ENCODE assay signal across 9 mouse cellular contexts in the genomic region with DNA sequence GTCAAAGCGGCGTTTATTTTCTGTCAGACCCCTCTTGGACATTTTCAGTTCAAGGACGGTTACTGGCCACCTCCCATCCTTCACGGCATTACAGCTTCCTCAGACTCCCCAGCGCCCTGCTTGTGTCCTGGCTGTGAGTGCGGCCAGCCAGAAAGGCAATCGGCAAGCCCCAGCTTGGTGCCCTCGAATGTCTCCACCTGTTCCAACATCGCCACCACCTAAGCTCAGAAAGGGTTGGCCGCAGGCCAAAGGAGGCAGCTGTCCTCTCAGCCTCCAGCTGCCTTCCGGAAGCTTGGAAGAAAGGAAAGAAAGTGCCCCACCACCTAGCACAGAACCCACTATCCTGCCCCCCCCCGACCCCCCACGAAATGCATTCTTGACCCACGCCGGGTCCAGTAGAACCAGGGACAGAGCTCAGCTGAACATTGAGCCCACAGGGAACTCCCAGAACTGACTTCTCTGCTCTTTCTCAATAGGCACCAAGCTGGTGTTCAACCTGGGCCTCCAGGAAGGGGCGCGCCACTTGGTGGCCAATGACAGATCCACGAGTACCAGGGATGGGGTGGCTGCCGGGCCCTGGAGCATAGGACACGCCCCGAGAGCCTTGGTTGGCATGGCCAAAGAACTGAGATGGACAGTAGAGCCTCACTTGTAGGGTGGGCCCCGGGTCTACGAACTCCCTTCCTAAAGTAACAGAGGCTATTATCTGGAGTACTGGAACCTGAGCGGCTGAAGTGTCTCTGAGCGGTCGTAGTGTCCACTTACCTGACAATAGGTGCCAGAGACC. TPM values are rescaled to one million over a fixed set of nuclear protein-coding genes. Genes with fewer than 3 reads are reported as not detected.
DNase-seq lines count a peak whose midpoint lies in the region; ATAC-seq and TF ChIP-seq lines count a peak whose summit lies in the region.
"Had no signal": no experiment of that assay in that cellular context is flagged by ENCODE, and none has a peak within 500 bp of the region (broad histone marks: within the 10 kb centered on the region; RNA-seq: fewer than 3 reads in every experiment).

No protein-coding gene starts in this region.

- intact Hi-C loops in heart, postnatal 10 days (cut with DNase I) = loop anchor here (10.0 kb wide), 2 partner anchors 260 to 970 kb away; no protein-coding TSS in a partner anchor

- H3K4me2 ChIP-seq in heart, embryonic 11.5 days = peak overlapping the region; percentile 83
- peak overlapping the region; percentile 91 for H3K4me2 ChIP-seq in embryonic facial prominence, embryonic 15.5 days (replicated peaks)
- H3K4me2 ChIP-seq in midbrain, embryonic 11.5 days = peak overlapping the region; percentile 86
- H3K4me2 ChIP-seq in stomach, postnatal 0 days (replicated peaks; ENCODE audit: low read depth) = peak overlapping the region; percentile 60

- DNase-seq in heart, postnatal 10 days = no peak
- DNase-seq in adrenal gland, postnatal 14 days = peak; percentile 54
- peak; percentile 23 to 35 for DNase-seq in layer of hippocampus, adult 8-10 months (ENCODE audit: low spot score in 2 of 2)
- DNase-seq in midbrain, embryonic 11.5 days (ENCODE audit: low spot score, missing footprints) = peak; percentile 90
- no peak for DNase-seq in stomach, postnatal 0 days (ENCODE audit: low spot score)
- DNase-seq in thymus, adult 2 months = no peak

- H3K4me3 ChIP-seq in heart, embryonic 11.5 days (ENCODE audit: low read depth, low read length) = peak overlapping the region; percentile 54
- H3K4me3 ChIP-seq in embryonic facial prominence, embryonic 15.5 days (replicated peaks) = peak overlapping the region; percentile 49
- peak overlapping the region; percentile 68 for H3K4me3 ChIP-seq in midbrain, embryonic 11.5 days (ENCODE audit: low read depth, low read length)
- H3K4me3 ChIP-seq in stomach, postnatal 0 days (ENCODE audit: low read depth, low read length) = peak overlapping the region; percentile 33; the same call in 1 of the 2 replicates
- no peak overlapping the region for H3K4me3 ChIP-seq in thymus, adult 2 months (ENCODE audit: control insufficient read depth, insufficient read depth, low read length)

- ATAC-seq in heart, embryonic 11.5 days (replicated peaks; ENCODE audit: insufficient number of reproducible peaks, low FRiP score, low TSS enrichment) = no peak; the same call in 1 of the 2 replicates
- ATAC-seq in embryonic facial prominence, embryonic 15.5 days (ENCODE audit: insufficient number of reproducible peaks, low FRiP score, low TSS enrichment, low read depth) = peak; percentile 58
- peak; percentile 64 for ATAC-seq in midbrain, embryonic 11.5 days (ENCODE audit: low FRiP score)
- ATAC-seq in stomach, postnatal 0 days (ENCODE audit: low FRiP score, low TSS enrichment) = no peak

- H3K4me1 ChIP-seq in heart, embryonic 11.5 days (ENCODE audit: control insufficient read depth, insufficient read depth, low read length) = 0 out of 2 replicates have a peak, but pooled peaks cover 4% of the 10 kb centered on the region
- H3K4me1 ChIP-seq in embryonic facial prominence, embryonic 15.5 days = peaks cover 16% of the 10 kb centered on the region
- no peaks in the 10 kb centered on the region for H3K4me1 ChIP-seq in midbrain, embryonic 11.5 days (ENCODE audit: control insufficient read depth, insufficient read depth, low read length)
- 0 out of 2 replicates have a peak, but pooled peaks cover 2% of the 10 kb centered on the region for H3K4me1 ChIP-seq in stomach, postnatal 0 days (replicated peaks; ENCODE audit: control insufficient read depth, insufficient read depth)
- peaks cover 4% of the 10 kb centered on the region for H3K4me1 ChIP-seq in thymus, adult 2 months (replicated peaks; ENCODE audit: control insufficient read depth, insufficient read depth, low read length)

- TF ChIP-seq CTCF in stomach, postnatal 0 days (IDR thresholded peaks at IDR 0.05; ENCODE audit: low read depth) = no peak
- TF ChIP-seq CTCF in thymus, adult 2 months (IDR thresholded peaks at IDR 0.05; ENCODE audit: borderline replicate concordance, control insufficient read depth, extremely low read depth, insufficient read depth, low read length, poor library complexity) = no peak

- no peak overlapping the region for H3K9ac ChIP-seq in heart, embryonic 11.5 days (ENCODE audit: low read depth, low read length)
- no peak overlapping the region for H3K9ac ChIP-seq in embryonic facial prominence, embryonic 15.5 days
- peak overlapping the region; percentile 75 for H3K9ac ChIP-seq in midbrain, embryonic 11.5 days (ENCODE audit: low read length)
- H3K9ac ChIP-seq in stomach, postnatal 0 days (ENCODE audit: low read length) = no peak overlapping the region

- peaks cover 21% of the 10 kb centered on the region for H3K27me3 ChIP-seq in heart, embryonic 11.5 days (ENCODE audit: control insufficient read depth, insufficient read depth, low read length)
- H3K27me3 ChIP-seq in embryonic facial prominence, embryonic 15.5 days = peaks cover 36% of the 10 kb centered on the region
- H3K27me3 ChIP-seq in midbrain, embryonic 11.5 days (ENCODE audit: control insufficient read depth, insufficient read depth, low read length) = no peaks in the 10 kb centered on the region
- no peaks in the 10 kb centered on the region for H3K27me3 ChIP-seq in stomach, postnatal 0 days (ENCODE audit: control insufficient read depth, insufficient read depth, low read length)
- peaks cover 5% of the 10 kb centered on the region; the same call in 1 of the 2 replicates for H3K27me3 ChIP-seq in thymus, adult 2 months (ENCODE audit: control insufficient read depth, insufficient read depth, low read length)

- no peak for TF ChIP-seq EP300 in stomach, postnatal 0 days (optimal IDR thresholded peaks at IDR 0.05)

- no peaks in the 10 kb centered on the region for H3K36me3 ChIP-seq in heart, embryonic 11.5 days (ENCODE audit: control insufficient read depth, insufficient read depth, low read length)
- H3K36me3 ChIP-seq in embryonic facial prominence, embryonic 15.5 days = no peaks in the 10 kb centered on the region
- no peaks in the 10 kb centered on the region for H3K36me3 ChIP-seq in midbrain, embryonic 11.5 days (ENCODE audit: control insufficient read depth, insufficient read depth, low read length)
- no peaks in the 10 kb centered on the region for H3K36me3 ChIP-seq in stomach, postnatal 0 days (ENCODE audit: control insufficient read depth, insufficient read depth, low read length)
- H3K36me3 ChIP-seq in thymus, adult 2 months (ENCODE audit: control insufficient read depth, insufficient read depth, low read length) = no peaks in the 10 kb centered on the region

- 16% methylated on average over 26 of the region's 26 CpGs for WGBS in heart, embryonic 11.5 days (ENCODE audit: insufficient replicate concordance)
- WGBS in embryonic facial prominence, embryonic 15.5 days = 6% methylated on average over 26 of the region's 26 CpGs
- WGBS in midbrain, embryonic 11.5 days = 11% methylated on average over 26 of the region's 26 CpGs
- WGBS in stomach, postnatal 0 days = 12% methylated on average over 26 of the region's 26 CpGs
- 22% methylated on average over 26 of the region's 26 CpGs for WGBS in thymus, adult 2 months

- H3K27ac ChIP-seq in heart, embryonic 11.5 days (ENCODE audit: low read depth, low read length) = no peak overlapping the region
- no peak overlapping the region for H3K27ac ChIP-seq in embryonic facial prominence, embryonic 15.5 days (replicated peaks)
- peak overlapping the region; percentile 64; the same call in 1 of the 2 replicates for H3K27ac ChIP-seq in midbrain, embryonic 11.5 days (ENCODE audit: low read depth, low read length)
- no peak overlapping the region for H3K27ac ChIP-seq in stomach, postnatal 0 days (replicated peaks)
- no peak overlapping the region for H3K27ac ChIP-seq in thymus, adult 2 months (ENCODE audit: control insufficient read depth, insufficient read depth, low read length)

- no peak for TF ChIP-seq POLR2A in thymus, adult 2 months (IDR thresholded peaks at IDR 0.05; ENCODE audit: control insufficient read depth, extremely low read depth, insufficient read depth, low read length, poor library complexity)

- no peaks in the 10 kb centered on the region for H3K9me3 ChIP-seq in heart, embryonic 11.5 days (replicated peaks; ENCODE audit: control insufficient read depth, low read length)
- H3K9me3 ChIP-seq in embryonic facial prominence, embryonic 15.5 days (replicated peaks) = no peaks in the 10 kb centered on the region
- no peaks in the 10 kb centered on the region for H3K9me3 ChIP-seq in midbrain, embryonic 11.5 days (ENCODE audit: control insufficient read depth, low read length)
- no peaks in the 10 kb centered on the region for H3K9me3 ChIP-seq in stomach, postnatal 0 days (ENCODE audit: control insufficient read depth, low read length)

RNA-seq across cellular contexts. Expression of gene Dner, which starts 1.1 kb away (rescaled TPM):
- polyA plus RNA-seq in heart, embryonic 11.5 days (2014; fragmentation: Nextera tagmentation; extraction: Ambion mirVana) = 0.75 and 0.99 TPM in 2 replicates
- total RNA-seq in heart, postnatal 10 days (2021) = under 1 TPM; 0.25 to 0.31 TPM
- total RNA-seq in adrenal gland, postnatal 14 days (2021) = 2.4 and 3.9 TPM in 2 replicates
- 7.5 and 8.4 TPM in 2 replicates for polyA plus RNA-seq in embryonic facial prominence, embryonic 15.5 days (2015; fragmentation: Nextera tagmentation; extraction: Ambion mirVana)
- total RNA-seq in layer of hippocampus, adult 8-10 months (2022) = 100 to 1,000 TPM; 107 to 134 (median 125) TPM
- 28.1 and 29.1 TPM in 2 replicates for polyA plus RNA-seq in midbrain, embryonic 11.5 days (2014; fragmentation: Nextera tagmentation; extraction: Ambion mirVana)
- polyA plus RNA-seq in stomach, postnatal 0 days (2015; fragmentation: Nextera tagmentation; extraction: Ambion mirVana) = 2.7 and 2.9 TPM in 2 replicates
- 0.13 and 0.22 TPM in 2 replicates for polyA plus RNA-seq in thymus, adult 2 months (2012; rRNA removed)
- total RNA-seq: hematopoietic stem cell, adult 5-6 weeks had no signal

Comparison
In these comparisons a context has a peak if more than half of its experiments do, and no peak if none do; other contexts are left out.
1. ATAC-seq: peak in embryonic facial prominence, embryonic 15.5 days (single experiment) and midbrain, embryonic 11.5 days (single experiment); none in heart, embryonic 11.5 days (single experiment) and stomach, postnatal 0 days (single experiment).
2. DNase-seq: peak in adrenal gland, postnatal 14 days (single experiment), layer of hippocampus, adult 8-10 months (2 of 2) and midbrain, embryonic 11.5 days (single experiment); none in heart, postnatal 10 days (0 of 2), stomach, postnatal 0 days (single experiment) and thymus, adult 2 months (single experiment).
3. Peak in every context shown above with its lines, with median percentiles within 50 percentile points of each other: H3K4me2 ChIP-seq.